33 mouse cellular contexts compared by ENCODE assay signal in the genomic region with DNA sequence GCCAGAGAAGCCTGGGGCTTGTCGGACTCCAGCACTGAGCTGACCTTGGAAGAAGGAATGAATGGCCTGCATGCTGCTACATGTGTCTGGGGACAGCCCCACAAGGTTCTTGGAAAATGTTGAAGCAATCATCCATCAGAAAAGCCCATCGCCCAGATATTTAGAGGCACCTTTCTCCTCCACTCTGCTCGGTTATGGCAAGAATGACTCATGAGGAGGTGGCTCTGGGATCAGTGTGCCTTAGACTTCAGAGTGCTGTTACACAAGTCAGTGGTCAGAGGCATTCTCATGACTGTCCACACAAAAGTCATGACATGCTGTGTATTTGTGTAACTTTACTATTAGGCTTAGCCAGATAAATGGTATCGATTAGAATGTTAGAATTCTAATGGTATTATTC. TPM values are rescaled to one million over a fixed set of nuclear protein-coding genes. Genes with fewer than 3 reads are reported as not detected.
DNase-seq lines count a peak whose midpoint lies in the region; ATAC-seq and TF ChIP-seq lines count a peak whose summit lies in the region.
"Had no signal": no experiment of that assay in that cellular context is flagged by ENCODE, and none has a peak within 500 bp of the region (broad histone marks: within the 10 kb centered on the region; RNA-seq: fewer than 3 reads in every experiment).

No protein-coding gene starts in this region.

- no peak for TF ChIP-seq RAD21 in CH12.LX (IDR thresholded peaks at IDR 0.05; ENCODE audit: low read depth, low read length)

- peaks cover 9% of the 10 kb centered on the region; the same call in 1 of the 2 replicates for H3K4me1 ChIP-seq in heart, embryonic 11.5 days (ENCODE audit: control insufficient read depth, insufficient read depth, low read length)
- H3K4me1 ChIP-seq in heart, postnatal 0 days (ENCODE audit: control insufficient read depth, insufficient read depth), result peaks cover 9% of the 10 kb centered on the region; the same call in 1 of the 2 replicates
- peaks cover 0 to 11% of the 10 kb centered on the region in 2 experiments; a peak in 2 of 4 replicates for H3K4me1 ChIP-seq in CH12.LX (ENCODE audit: control insufficient read depth in 1 of 2, insufficient read depth in 2 of 2)
- H3K4me1 ChIP-seq in forebrain, embryonic 15.5 days, result no peaks in the 10 kb centered on the region
- H3K4me1 ChIP-seq: intestine, embryonic 15.5 days; lung, embryonic 15.5 days; neural tube, embryonic 13.5 days had no signal

- H3K79me2 ChIP-seq in CH12.LX (replicated peaks; ENCODE audit: control insufficient read depth, extremely low read depth, insufficient read depth, poor library complexity, severe bottlenecking), result no peaks in the 10 kb centered on the region

- no peaks in the 10 kb centered on the region for H3K9me3 ChIP-seq in heart, embryonic 11.5 days (replicated peaks; ENCODE audit: control insufficient read depth, low read length)
- H3K9me3 ChIP-seq in heart, postnatal 0 days (replicated peaks; ENCODE audit: control insufficient read depth, low read length), result no peaks in the 10 kb centered on the region
- no peaks in the 10 kb centered on the region for H3K9me3 ChIP-seq in CH12.LX (replicated peaks; ENCODE audit: low read length)
- no peaks in the 10 kb centered on the region for H3K9me3 ChIP-seq in forebrain, embryonic 15.5 days
- H3K9me3 ChIP-seq: forebrain, embryonic 10.5 days; intestine, embryonic 15.5 days; liver, embryonic 15.5 days; lung, embryonic 15.5 days; megakaryocyte, embryonic 14.5 days; neural tube, embryonic 13.5 days had no signal

- no peak for DNase-seq in heart, adult 8-10 months (ENCODE audit: low spot score)
- DNase-seq in heart, postnatal 0 days (ENCODE audit: low spot score), result no peak
- no peak for DNase-seq in heart, postnatal 4 days
- peak; percentile 60 for DNase-seq in CH12.LX (ENCODE audit: extremely low read depth)
- DNase-seq in embryo, embryonic 11 days, result no peak
- DNase-seq: adrenal gland, postnatal 10 days; cerebellum, adult 8-10 months; forebrain, postnatal 0 days; gastrocnemius, postnatal 36 days; kidney, adult 9 months; kidney, postnatal 14 days; left cerebral cortex, postnatal 4 days; liver; lung, postnatal 36 days; right cerebral cortex, postnatal 25 days; thymus, postnatal 14 days had no signal

- 61% methylated on average over 4 of the region's 4 CpGs for WGBS in heart, embryonic 11.5 days (ENCODE audit: insufficient replicate concordance)
- WGBS in heart, postnatal 0 days, result 50% methylated on average over 4 of the region's 4 CpGs
- WGBS in forebrain, embryonic 15.5 days, result 73% methylated on average over 4 of the region's 4 CpGs

- TF ChIP-seq POLR2A in CH12.LX (IDR thresholded peaks at IDR 0.05; ENCODE audit: low read depth, low read length), result no peak

- H3K9ac ChIP-seq in heart, embryonic 11.5 days (ENCODE audit: low read depth, low read length), result no peak overlapping the region
- H3K9ac ChIP-seq in heart, postnatal 0 days (replicated peaks; ENCODE audit: low read depth, low read length), result no peak overlapping the region
- H3K9ac ChIP-seq in CH12.LX (ENCODE audit: insufficient read depth, low read depth), result no peak overlapping the region
- no peak overlapping the region for H3K9ac ChIP-seq in forebrain, embryonic 15.5 days (replicated peaks)
- H3K9ac ChIP-seq: forebrain, postnatal 0 days; intestine, embryonic 15.5 days; liver, embryonic 15.5 days; lung, embryonic 15.5 days; neural tube, embryonic 13.5 days had no signal

- H3K27ac ChIP-seq in heart, embryonic 11.5 days (ENCODE audit: low read depth, low read length), result peak overlapping the region; percentile 36; the same call in 1 of the 2 replicates
- H3K27ac ChIP-seq in heart, postnatal 0 days (ENCODE audit: low read depth), result peak overlapping the region; percentile 32; the same call in 1 of the 2 replicates
- H3K27ac ChIP-seq in CH12.LX (ENCODE audit: insufficient read depth, low read depth), result no peak overlapping the region
- no peak overlapping the region for H3K27ac ChIP-seq in forebrain, embryonic 15.5 days (replicated peaks)
- H3K27ac ChIP-seq: forebrain, embryonic 10.5 days; intestine, embryonic 15.5 days; liver, embryonic 15.5 days; lung, embryonic 15.5 days; neural tube, embryonic 13.5 days had no signal

- H3K27me3 ChIP-seq in heart, embryonic 11.5 days (ENCODE audit: control insufficient read depth, insufficient read depth, low read length), result no peaks in the 10 kb centered on the region
- no peaks in the 10 kb centered on the region for H3K27me3 ChIP-seq in heart, postnatal 0 days (ENCODE audit: control insufficient read depth, insufficient read depth, low read length)
- no peaks in the 10 kb centered on the region for H3K27me3 ChIP-seq in CH12.LX (replicated peaks)
- no peaks in the 10 kb centered on the region for H3K27me3 ChIP-seq in forebrain, embryonic 15.5 days
- H3K27me3 ChIP-seq: intestine, embryonic 15.5 days; liver, embryonic 15.5 days; lung, embryonic 15.5 days; megakaryocyte, embryonic 14.5 days; neural tube, embryonic 13.5 days had no signal

- no peak for ATAC-seq in heart, embryonic 11.5 days (replicated peaks; ENCODE audit: insufficient number of reproducible peaks, low FRiP score, low TSS enrichment)
- ATAC-seq in heart, postnatal 0 days (ENCODE audit: insufficient read depth, low read depth), result no peak
- ATAC-seq in forebrain, embryonic 15.5 days (replicated peaks), result no peak
- ATAC-seq: CD4-positive, CD25-positive, alpha-beta regulatory T cell, adult 4 months; hindbrain, embryonic 16.5 days; intestine, embryonic 15.5 days had no signal

- TF ChIP-seq CTCF in heart, postnatal 0 days (IDR thresholded peaks at IDR 0.05; ENCODE audit: low read depth), result no peak
- TF ChIP-seq CTCF in CH12.LX (conservative IDR thresholded peaks at IDR 0.05 in 1 of 2, IDR thresholded peaks at IDR 0.05 in 1 of 2; ENCODE audit: low read depth in 2 of 2, low read length in 2 of 2), result no peak

- TF ChIP-seq EP300 in heart, postnatal 0 days (IDR thresholded peaks at IDR 0.05; ENCODE audit: low read depth), result no peak
- TF ChIP-seq EP300 in CH12.LX (IDR thresholded peaks at IDR 0.05; ENCODE audit: low read length), result peak; percentile 74

- H3K4me2 ChIP-seq in heart, embryonic 11.5 days, result no peak overlapping the region
- H3K4me2 ChIP-seq in heart, postnatal 0 days (ENCODE audit: low read depth, low read length), result no peak overlapping the region
- no peak overlapping the region for H3K4me2 ChIP-seq in CH12.LX (ENCODE audit: insufficient read depth, low read depth, poor library complexity, severe bottlenecking)
- H3K4me2 ChIP-seq in forebrain, embryonic 15.5 days (replicated peaks), result no peak overlapping the region
- H3K4me2 ChIP-seq: intestine, embryonic 15.5 days; liver, embryonic 15.5 days; lung, embryonic 15.5 days; neural tube, embryonic 13.5 days had no signal

- H3K36me3 ChIP-seq in heart, embryonic 11.5 days (ENCODE audit: control insufficient read depth, insufficient read depth, low read length), result no peaks in the 10 kb centered on the region
- peaks cover 8% of the 10 kb centered on the region for H3K36me3 ChIP-seq in heart, postnatal 0 days (replicated peaks; ENCODE audit: control insufficient read depth, insufficient read depth, low read length)
- H3K36me3 ChIP-seq in CH12.LX (replicated peaks in 1 of 2; ENCODE audit: control insufficient read depth in 1 of 2, insufficient read depth in 1 of 2, low read length in 1 of 2), result peaks cover 0 to 13% of the 10 kb centered on the region in 2 experiments
- H3K36me3 ChIP-seq in forebrain, embryonic 15.5 days, result no peaks in the 10 kb centered on the region
- H3K36me3 ChIP-seq: forebrain, embryonic 10.5 days; intestine, embryonic 15.5 days had no signal

- in situ Hi-C loops in CH12.LX (cut with MboI; ENCODE audit: low pct_ligation_motif_present, low pct_unique_long_range_greater_than_20kb, low sequenced_read_pairs), result no loop called here

- no peak overlapping the region for H3K4me3 ChIP-seq in heart, embryonic 11.5 days (ENCODE audit: low read depth, low read length)
- H3K4me3 ChIP-seq in heart, postnatal 0 days (ENCODE audit: low read depth, low read length), result no peak overlapping the region
- no peak overlapping the region for H3K4me3 ChIP-seq in CH12.LX (replicated peaks in 1 of 3; ENCODE audit: low read depth in 2 of 3, low read length in 2 of 3, poor library complexity in 1 of 3)
- H3K4me3 ChIP-seq in forebrain, embryonic 15.5 days, result no peak overlapping the region
- H3K4me3 ChIP-seq: forebrain, embryonic 10.5 days; intestine, embryonic 15.5 days; liver, embryonic 15.5 days; lung, embryonic 15.5 days; megakaryocyte, embryonic 14.5 days; myocyte; neural tube, embryonic 13.5 days had no signal

- dilution Hi-C loops in CH12.LX (cut with MboI; ENCODE audit: extremely low pct_ligation_motif_present, extremely low pct_unique_long_range_greater_than_20kb, low sequenced_read_pairs), result no loop called here

RNA-seq across cellular contexts. Expression of gene Btbd8, which starts 29.3 kb away (rescaled TPM):
- polyA plus RNA-seq in heart, embryonic 11.5 days (2014; fragmentation: Nextera tagmentation; extraction: Ambion mirVana), result 3.6 and 4.2 TPM in 2 replicates
- 1 to 10 TPM; 4.9 to 6.3 (median 5.5) TPM for total RNA-seq in heart, adult 8-10 months (2022)
- 3.0 and 5.4 TPM in 2 replicates for total RNA-seq in heart, postnatal 0 days (2014; rRNA removed; ENCODE audit: low replicate concordance)
- polyA plus RNA-seq in heart, postnatal 0 days (2015; fragmentation: Nextera tagmentation; extraction: Ambion mirVana), result 1.8 and 2.5 TPM in 2 replicates
- 1 to 10 TPM; 6.3 to 6.8 TPM for total RNA-seq in heart, postnatal 4 days (2021)
- total RNA-seq in CH12.LX (2012; rRNA removed) (4.8 and 5.9 TPM in 2 replicates), CH12.LX (2014; rRNA removed) (5.1 TPM in 2 replicates)
- polyA plus RNA-seq in CH12.LX (2012; ENCODE audit: insufficient read length, low read depth), result 3.9 and 5.2 TPM in 2 replicates
- polyA plus RNA-seq in forebrain, embryonic 15.5 days (2015; fragmentation: Nextera tagmentation; extraction: Ambion mirVana), result 24.4 and 25.1 TPM in 2 replicates

RNA-seq across cellular contexts. Expression of gene Lpcat2b, which starts 35.7 kb away (rescaled TPM):
- not detected in 2 replicates for polyA plus RNA-seq in heart, embryonic 11.5 days (2014; fragmentation: Nextera tagmentation; extraction: Ambion mirVana)
- not detected for total RNA-seq in heart, adult 8-10 months (2022)
- total RNA-seq in heart, postnatal 0 days (2014; rRNA removed; ENCODE audit: low replicate concordance), result not detected in 2 replicates
- polyA plus RNA-seq in heart, postnatal 0 days (2015; fragmentation: Nextera tagmentation; extraction: Ambion mirVana), result not detected in 2 replicates
- total RNA-seq in heart, postnatal 4 days (2021), result not detected
- total RNA-seq in CH12.LX (2012; rRNA removed) (not detected in 2 replicates), CH12.LX (2014; rRNA removed) (not detected in 2 replicates)
- not detected in 2 replicates for polyA plus RNA-seq in CH12.LX (2012; ENCODE audit: insufficient read length, low read depth)
- not detected in 2 replicates for polyA plus RNA-seq in forebrain, embryonic 15.5 days (2015; fragmentation: Nextera tagmentation; extraction: Ambion mirVana)
- total RNA-seq: adrenal gland, postnatal 10 days; ES-E14; forebrain, postnatal 0 days; gastrocnemius, adult 18-20 months; gastrocnemius, postnatal 36 days; hematopoietic stem cell, adult 5-6 weeks; left cerebral cortex, postnatal 4 days had no signal
- polyA plus RNA-seq: brain, embryonic 14.5 days; CD4-positive, CD25-positive, alpha-beta regulatory T cell, adult 4 months; forebrain, embryonic 10.5 days; hindbrain, embryonic 16.5 days; intestine, embryonic 15.5 days; liver, embryonic 15.5 days; lung, embryonic 15.5 days; midbrain, embryonic 14.5 days; myocyte; neural tube, embryonic 13.5 days; stomach, embryonic 14.5 days had no signal

RNA-seq across cellular contexts. Expression of gene Gm42669, which starts 40.3 kb away (rescaled TPM):
- polyA plus RNA-seq in heart, embryonic 11.5 days (2014; fragmentation: Nextera tagmentation; extraction: Ambion mirVana), result 0.23 and 0.40 TPM in 2 replicates
- total RNA-seq in heart, adult 8-10 months (2022), result under 1 TPM in 1 of 4 experiments, not detected in 3; 0.09 TPM
- 0.23 TPM in 1 of 2 replicates, not detected in the other for total RNA-seq in heart, postnatal 0 days (2014; rRNA removed; ENCODE audit: low replicate concordance)
- polyA plus RNA-seq in heart, postnatal 0 days (2015; fragmentation: Nextera tagmentation; extraction: Ambion mirVana), result 0.10 and 0.15 TPM in 2 replicates
- under 1 TPM in 1 of 2 experiments, not detected in 1; 0.10 TPM for total RNA-seq in heart, postnatal 4 days (2021)
- 0.17 TPM in 2 replicates for total RNA-seq in CH12.LX (2012; rRNA removed)
- not detected in 2 replicates for total RNA-seq in CH12.LX (2014; rRNA removed)
- 0.95 and 1.0 TPM in 2 replicates for polyA plus RNA-seq in CH12.LX (2012; ENCODE audit: insufficient read length, low read depth)
- 0.43 and 0.52 TPM in 2 replicates for polyA plus RNA-seq in forebrain, embryonic 15.5 days (2015; fragmentation: Nextera tagmentation; extraction: Ambion mirVana)
- total RNA-seq: gastrocnemius, adult 18-20 months; gastrocnemius, postnatal 36 days; hematopoietic stem cell, adult 5-6 weeks had no signal

Comparison
In these comparisons a context has a peak if more than half of its experiments do, and no peak if none do; other contexts are left out.
1. H3K27ac ChIP-seq: peak in heart, embryonic 11.5 days (single experiment) and heart, postnatal 0 days (single experiment); none in CH12.LX (single experiment) and forebrain, embryonic 15.5 days (single experiment).